Mouse (Mus musculus) left cerebral cortex, adult 11 months (tissue): Measurements from ENCODE around the gene Lpcat4.
"Not testable (repeated sequence)": the region's sequence is repeated elsewhere in the genome, so short reads cannot be mapped to it uniquely, and the experiment has no call there.

ENCODE experiments used
- DNase-seq: peaks from one replicate; pipeline ENCODE4 v3.0.0; 2022; ENCODE audit warnings: low spot score

Lpcat4 gene

DNA sequence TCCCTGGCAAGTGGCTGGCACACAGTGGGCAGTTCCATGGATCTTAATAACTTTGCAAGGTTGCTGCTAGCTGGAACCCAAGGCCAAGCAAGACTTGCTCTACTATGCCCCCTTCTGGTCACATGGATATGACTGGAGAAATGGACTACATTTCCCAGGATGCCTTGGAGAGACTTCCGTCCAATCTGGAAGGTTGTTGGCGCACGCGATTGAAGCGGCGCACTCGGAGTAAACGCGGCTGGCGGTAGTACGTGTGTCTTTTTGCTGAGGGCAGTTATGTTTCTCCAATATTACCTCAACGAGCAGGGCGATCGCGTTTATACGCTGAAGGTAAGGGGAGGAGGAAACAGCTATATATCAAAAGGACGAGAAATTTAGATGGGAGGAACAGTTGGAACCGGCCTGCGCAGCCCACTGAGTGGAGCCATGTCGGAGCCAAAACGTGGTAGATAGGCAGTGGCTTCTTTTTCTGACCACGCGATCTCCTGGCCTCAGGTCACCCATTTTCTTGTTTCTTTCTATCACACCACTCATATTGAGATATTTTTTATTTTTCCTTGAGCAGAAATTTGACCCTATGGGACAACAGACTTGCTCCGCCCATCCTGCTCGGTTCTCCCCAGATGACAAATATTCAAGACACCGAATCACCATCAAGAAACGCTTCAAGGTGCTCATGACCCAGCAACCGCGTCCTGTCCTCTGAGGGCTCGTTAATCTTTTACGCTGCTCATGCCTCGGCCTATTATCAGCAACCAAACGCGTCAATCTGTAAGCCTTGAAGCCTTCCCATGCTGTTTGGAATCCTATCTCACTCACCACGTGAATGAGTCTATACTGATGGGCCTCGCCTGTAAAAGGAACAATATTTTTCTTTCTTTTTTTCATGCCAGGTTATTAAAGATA is 22.7 kb downstream of the Lpcat4 start, which contains the start of gene Nop10:
Gene Nop10, plus strand, starts transcription at position 179 of the 906 bp plus-strand sequence.
- DNase-seq, result peak; percentile 88

GRCm38 (mm10) chr2:112262779-112263295 is 23.6 kb downstream of the Lpcat4 start:
- DNase-seq, result no peak

DNA sequence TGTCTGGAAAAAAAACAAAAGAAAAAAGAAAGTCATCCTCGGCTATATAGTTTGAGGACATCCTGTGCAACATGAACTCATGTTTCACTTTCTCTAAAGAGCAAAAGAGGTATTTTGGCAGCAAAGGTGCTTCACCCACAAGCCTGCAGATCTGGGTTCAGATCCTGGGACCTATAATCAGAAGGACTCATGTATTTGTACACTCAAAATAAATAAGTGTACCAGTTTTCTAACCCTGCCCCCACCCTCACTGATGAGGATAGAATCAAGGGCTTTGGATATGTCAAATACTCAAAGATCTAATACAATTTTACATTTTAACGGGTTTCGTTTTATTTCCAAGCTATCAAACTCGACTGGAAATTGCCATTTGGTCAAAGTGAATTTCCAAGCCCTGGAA is 25.1 kb downstream of the Lpcat4 start:
- DNase-seq, result no peak

- peak; percentile 83 for DNase-seq
These were observed 26.4 kb downstream of the Lpcat4 start, which contains the start of gene Slc12a6 for GRCm38 (mm10) chr2:112265448-112266241. Gene Slc12a6 (plus strand): TSS chr2:112265825.

DNA sequence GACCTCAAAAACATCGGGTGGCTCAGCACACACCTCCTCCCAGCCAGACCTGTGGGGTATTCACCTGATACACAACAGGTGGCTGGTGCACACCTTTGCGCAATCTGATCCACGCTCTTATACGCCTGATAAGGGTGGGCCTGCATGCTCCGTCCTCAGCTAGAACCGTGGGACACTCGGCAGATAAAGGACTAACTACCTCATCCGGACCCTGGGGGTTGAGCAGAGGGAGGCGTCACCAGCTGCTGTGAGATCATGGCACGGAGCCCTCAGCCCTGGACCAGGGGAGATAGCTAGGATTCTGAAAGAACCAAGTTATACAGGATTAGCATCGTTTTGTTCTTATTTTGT is 26.9 kb downstream of the Lpcat4 start, which contains the start of gene Gm21985:
Gene Gm21985, plus strand, starts transcription at position 73 of the 351 bp plus-strand sequence.
- DNase-seq, result no peak

DNA sequence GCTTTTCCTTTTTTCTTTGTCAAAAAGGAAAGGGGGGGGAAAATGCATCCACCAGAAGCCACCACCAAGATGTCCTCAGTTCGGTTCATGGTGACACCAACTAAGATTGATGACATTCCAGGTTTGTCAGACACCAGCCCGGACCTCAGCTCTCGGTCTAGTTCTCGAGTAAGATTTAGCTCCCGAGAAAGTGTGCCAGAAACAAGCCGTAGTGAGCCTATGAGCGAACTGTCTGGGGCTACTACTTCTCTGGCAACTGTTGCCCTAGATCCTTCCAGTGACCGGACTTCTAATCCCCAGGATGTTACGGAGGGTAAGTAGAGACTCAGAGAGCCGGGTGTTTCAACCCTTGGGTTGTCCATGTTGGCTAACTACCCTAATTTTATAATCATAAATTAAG is 27.5 kb downstream of the Lpcat4 start:
- DNase-seq, result no peak

GRCm38 (mm10) chr2:112267547-112268269 is 28.4 kb downstream of the Lpcat4 start:
- no peak for DNase-seq

- no peak for DNase-seq
These were observed 30.7 kb downstream of the Lpcat4 start for GRCm38 (mm10) chr2:112270011-112270410.

GRCm38 (mm10) chr2:112272909-112273308 is 33.6 kb downstream of the Lpcat4 start:
- no peak for DNase-seq

DNA sequence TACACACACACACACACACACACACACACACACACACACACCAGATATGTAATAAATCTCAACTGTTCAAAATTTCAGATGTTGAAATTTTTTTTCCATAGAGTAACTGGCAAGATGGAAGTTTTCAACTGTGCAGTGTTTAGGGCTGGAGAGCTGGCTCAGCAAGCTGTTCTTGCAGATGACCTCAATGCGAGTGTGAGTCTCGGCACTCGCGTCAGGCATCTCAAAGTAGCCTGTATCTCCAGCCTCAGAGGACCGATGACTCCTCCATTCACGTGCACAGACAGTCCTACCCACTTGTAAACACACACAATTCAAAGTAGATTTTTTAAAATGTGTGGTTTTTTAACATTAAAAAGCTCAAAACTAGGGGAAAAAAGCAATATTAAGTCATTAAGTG is 34.2 kb downstream of the Lpcat4 start:
- no peak for DNase-seq

DNA sequence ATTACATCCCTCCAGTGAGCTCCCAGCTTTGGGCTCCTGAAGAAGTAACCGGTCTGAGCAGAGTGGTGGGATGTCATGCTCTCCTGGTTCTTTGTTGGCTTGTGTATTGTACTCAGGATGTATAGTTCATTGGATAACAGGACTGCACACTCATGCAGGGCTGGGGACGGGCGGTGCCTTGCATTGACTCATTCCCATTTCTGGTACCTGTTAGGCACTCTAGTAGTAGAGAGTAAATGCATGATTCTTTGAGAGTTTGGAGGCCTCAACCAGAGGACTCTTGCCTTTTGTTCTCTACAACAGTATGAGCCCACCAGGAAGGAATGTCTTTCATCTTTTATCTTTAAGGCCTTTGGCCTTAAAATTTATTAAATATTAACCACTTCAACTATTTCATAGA is 37.6 kb downstream of the Lpcat4 start:
- DNase-seq, result no peak

DNA sequence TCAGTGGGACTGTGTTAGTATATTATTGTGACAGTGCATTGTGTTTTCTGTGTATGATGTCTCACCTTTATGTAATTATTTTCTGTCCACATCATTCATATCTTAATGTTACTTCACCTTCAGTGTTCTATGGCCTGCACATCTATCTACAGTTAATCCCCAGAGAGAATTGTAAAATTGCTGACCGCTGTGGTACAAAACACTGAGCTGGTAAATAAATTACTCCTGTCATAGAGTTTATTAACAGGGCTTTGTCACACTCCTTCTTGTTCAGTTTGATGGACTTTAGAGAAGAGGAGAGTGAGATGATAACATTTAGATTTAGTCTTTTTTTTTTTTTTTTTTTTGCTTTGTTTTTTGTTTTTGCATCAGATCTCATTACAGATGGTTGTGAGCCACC is 43.6 kb downstream of the Lpcat4 start:
- DNase-seq, result no peak

DNA sequence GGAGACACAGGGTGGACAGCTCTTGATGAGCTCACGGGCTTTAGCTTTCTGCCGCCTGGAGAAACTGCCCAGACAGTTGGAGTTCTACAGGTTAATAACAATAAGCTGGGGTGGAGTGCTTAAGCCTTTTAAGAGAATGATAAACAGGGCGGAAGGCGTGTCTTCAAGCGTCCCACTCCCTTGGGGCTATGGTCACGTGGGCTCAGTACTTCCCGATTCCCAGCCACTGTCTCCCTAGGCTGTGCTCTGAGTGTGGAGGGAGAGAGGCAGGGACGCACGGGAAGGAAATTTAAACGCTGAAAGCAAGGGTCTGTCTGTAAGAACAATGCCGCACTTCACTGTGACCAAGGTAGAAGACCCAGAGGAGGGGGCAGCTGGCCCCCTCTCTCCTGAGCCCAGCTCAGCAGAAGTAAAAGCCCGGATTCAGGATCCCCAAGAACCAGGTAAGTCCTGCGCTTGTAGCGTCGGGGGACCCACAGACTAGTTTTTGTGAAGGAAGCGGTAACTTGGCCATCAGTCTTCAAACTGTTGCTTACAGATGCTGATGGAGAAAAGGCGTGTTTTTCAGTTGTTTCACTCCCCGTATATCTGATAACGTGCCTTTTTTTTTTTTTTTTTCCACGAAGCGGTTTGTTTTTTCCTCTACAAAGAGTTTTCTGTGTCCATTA is 45.2 kb downstream of the Lpcat4 start:
- no peak for DNase-seq

- DNase-seq, result no peak
These were observed 45.7 kb downstream of the Lpcat4 start for GRCm38 (mm10) chr2:112285031-112285390.

GRCm38 (mm10) chr2:112286062-112286461 is 46.8 kb downstream of the Lpcat4 start:
- not testable (repeated sequence) for DNase-seq

GRCm38 (mm10) chr2:112287059-112287458 is 47.8 kb downstream of the Lpcat4 start:
- no peak for DNase-seq

DNA sequence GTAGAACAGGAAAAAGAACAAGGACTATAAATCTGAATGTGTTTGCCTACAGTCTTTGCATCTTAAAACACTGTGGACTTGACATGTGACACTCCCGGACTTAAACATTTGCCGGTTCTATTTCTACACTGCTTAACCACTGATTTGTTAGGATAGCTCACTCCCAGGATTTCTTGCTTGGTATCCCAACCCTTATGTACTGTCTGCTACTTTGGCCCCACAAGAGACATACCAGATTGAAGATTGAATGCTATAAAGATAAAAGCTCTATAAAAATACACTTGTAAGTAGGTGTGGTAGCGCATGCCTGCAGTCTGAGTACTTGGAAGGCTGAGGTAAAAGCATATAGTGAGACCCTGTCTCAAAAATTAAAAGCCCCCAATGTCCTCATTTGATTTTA is 50.2 kb downstream of the Lpcat4 start:
- DNase-seq, result no peak

DNA sequence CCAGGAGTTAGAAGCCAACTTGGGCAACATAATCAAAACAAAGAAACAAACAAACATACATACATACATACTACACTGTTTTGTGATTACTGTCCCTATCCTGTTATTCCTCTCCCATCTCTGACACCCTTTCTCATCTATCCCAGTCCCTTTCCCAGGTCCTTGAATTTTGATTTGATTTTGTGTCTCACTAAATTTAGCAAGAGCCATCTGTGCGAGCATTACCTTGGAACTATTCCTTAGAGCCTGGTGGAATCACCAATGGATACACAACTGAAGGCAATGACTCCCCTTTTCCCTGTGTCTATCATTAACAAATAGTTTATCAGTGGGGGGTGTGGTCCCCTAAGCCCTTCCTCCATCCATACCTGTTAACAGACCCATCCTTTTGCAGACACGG is 53.6 kb downstream of the Lpcat4 start:
- no peak for DNase-seq

GRCm38 (mm10) chr2:112296211-112296610 is 56.9 kb downstream of the Lpcat4 start:
- peak; percentile 42 for DNase-seq
